Mouse (Mus musculus) ES-Bruce4 (cell line): ENCODE data around the gene Atp1a2. TPM values are rescaled to one million over a fixed set of nuclear protein-coding genes. Genes with fewer than 3 reads are reported as not detected.

ENCODE experiments used
- H3K27ac ChIP-seq: 2 replicates; pipeline ENCODE4 v1.5.1; 2012; ENCODE audit warnings: low read length, inconsistent platforms; ENCODE audit not compliant: insufficient read depth
- H3K27me3 ChIP-seq: 2 replicates; pipeline ENCODE4 v1.6.1; 2012; ENCODE audit warnings: mild to moderate bottlenecking, low read length, inconsistent platforms; ENCODE audit not compliant: control insufficient read depth, poor library complexity, insufficient read depth, severe bottlenecking
- H3K36me3 ChIP-seq: 2 replicates; pipeline ENCODE4 v1.6.1; 2012; ENCODE audit warnings: inconsistent platforms, mild to moderate bottlenecking, low read length, moderate library complexity; ENCODE audit not compliant: control insufficient read depth, poor library complexity, insufficient read depth, severe bottlenecking
- H3K4me1 ChIP-seq: one replicate; pipeline ENCODE4 v1.8.1; 2011; ENCODE audit warnings: low read length; ENCODE audit not compliant: control insufficient read depth, insufficient read depth
- H3K4me3 ChIP-seq: 2 replicates; pipeline ENCODE4 v1.5.1; 2011; ENCODE audit warnings: low read depth, mild to moderate bottlenecking, low read length
- H3K9ac ChIP-seq: 2 replicates; pipeline ENCODE4 v1.6.1; 2012; ENCODE audit warnings: low read depth, mild to moderate bottlenecking, inconsistent platforms; ENCODE audit not compliant: poor library complexity, severe bottlenecking
- H3K9me3 ChIP-seq: replicated peaks from 2 replicates; pipeline ENCODE4 v1.6.1; 2012; ENCODE audit warnings: mild to moderate bottlenecking, low read length, inconsistent platforms; ENCODE audit not compliant: control insufficient read depth, poor library complexity, insufficient read depth, severe bottlenecking
- CTCF ChIP-seq: IDR thresholded peaks from one replicate; pipeline ENCODE4 v1.8.1; 2011; ENCODE audit warnings: low read depth, low read length
- EP300 ChIP-seq: IDR thresholded peaks from 2 replicates; pipeline ENCODE4 v1.6.1; 2011; ENCODE audit warnings: low read depth, low read length; ENCODE audit not compliant: insufficient read depth
- POLR2A ChIP-seq: IDR thresholded peaks from one replicate; pipeline ENCODE4 v1.8.1; 2011; ENCODE audit warnings: low read length; ENCODE audit not compliant: insufficient read depth
- polyA plus RNA-seq: library from polyadenylated mRNA; stranded (reverse); fragments of >200 nt; gene quantifications from 2 replicates; pipeline ENCODE4 v1.2.4, GENCODE M21; 2011; ENCODE audit warnings: low read depth; ENCODE audit not compliant: missing spikeins, insufficient read depth, insufficient read length

Gene Atp1a2
- polyA plus RNA-seq, 1 experiment = 2.1 TPM

GRCm38 (mm10) chr1:172283073-172283472 is 14.8 kb downstream of the Atp1a2 start:
- Histone ChIP-seq H3K9ac (no peak overlapping the region), H3K4me1 (no peaks in the 10 kb centered on the region)
- TF ChIP-seq CTCF (no peak), POLR2A (no peak), EP300 (no peak)

DNA sequence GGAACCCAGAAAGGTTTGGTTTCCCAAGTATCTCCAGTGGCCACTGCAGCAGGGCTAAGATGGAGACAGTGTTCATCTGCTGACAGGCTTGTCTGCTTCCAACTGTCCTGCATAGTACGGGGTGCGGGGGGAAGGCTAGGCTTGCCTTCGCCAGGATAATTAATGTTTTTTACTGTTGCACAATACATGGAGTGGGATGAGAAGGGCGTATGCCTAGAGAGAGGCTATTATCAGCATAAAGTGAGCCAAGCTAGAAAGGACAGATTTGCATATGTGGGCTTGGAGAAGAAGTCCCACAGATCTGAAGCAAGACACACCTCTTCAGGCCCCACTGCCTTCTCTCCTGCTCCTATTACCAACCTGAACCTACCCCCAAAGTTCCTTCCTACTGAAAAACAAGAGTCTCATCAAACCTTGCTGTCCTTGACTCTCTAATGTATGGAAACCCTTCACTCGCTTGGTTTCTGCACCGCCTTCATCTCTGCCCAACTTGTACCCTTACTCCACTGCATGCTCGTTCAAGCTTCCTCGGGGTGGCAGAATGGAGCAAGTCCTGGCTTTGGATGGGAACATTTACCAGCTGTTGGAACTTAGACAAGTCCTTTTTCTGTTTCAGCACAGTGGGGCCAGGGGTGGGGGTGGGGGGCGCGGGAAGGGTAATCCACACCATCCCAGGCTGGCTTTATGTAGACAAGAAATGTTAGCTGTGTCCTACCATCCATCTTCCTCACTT is 16.2 kb downstream of the Atp1a2 start:
- no peaks in the 10 kb centered on the region for H3K36me3 ChIP-seq
- TF ChIP-seq EP300 = no peak
- TF ChIP-seq CTCF = no peak
- TF ChIP-seq POLR2A = no peak

More at GRCm38 (mm10) chr1:172283073-172283472, 14.8 kb downstream of the Atp1a2 start:
- H3K9me3 ChIP-seq = no peaks in the 10 kb centered on the region
- H3K36me3 ChIP-seq = no peaks in the 10 kb centered on the region
- no peaks in the 10 kb centered on the region for H3K27me3 ChIP-seq
- H3K27ac ChIP-seq = no peak overlapping the region
- H3K4me3 ChIP-seq = no peak overlapping the region

GRCm38 (mm10) chr1:172279768-172280509 is 17.9 kb downstream of the Atp1a2 start:
- no peak overlapping the region for H3K9ac ChIP-seq
- H3K36me3 ChIP-seq = no peaks in the 10 kb centered on the region
- no peaks in the 10 kb centered on the region for H3K27me3 ChIP-seq
- no peaks in the 10 kb centered on the region for H3K9me3 ChIP-seq
- H3K4me3 ChIP-seq = no peak overlapping the region
- no peaks in the 10 kb centered on the region for H3K4me1 ChIP-seq
- TF ChIP-seq EP300 (no peak), CTCF (no peak), POLR2A (no peak)
- no peak overlapping the region for H3K27ac ChIP-seq

More for the DNA sequence above, 16.2 kb downstream of the Atp1a2 start:
- no peaks in the 10 kb centered on the region for H3K9me3 ChIP-seq
- H3K27ac ChIP-seq = no peak overlapping the region
- no peaks in the 10 kb centered on the region for H3K4me1 ChIP-seq
- no peaks in the 10 kb centered on the region for H3K27me3 ChIP-seq
- H3K9ac ChIP-seq = no peak overlapping the region
- H3K4me3 ChIP-seq = no peak overlapping the region

GRCm38 (mm10) chr1:172278328-172278727 is 19.5 kb downstream of the Atp1a2 start:
- Histone ChIP-seq H3K9me3 (no peaks in the 10 kb centered on the region), H3K27me3 (no peaks in the 10 kb centered on the region), H3K36me3 (no peaks in the 10 kb centered on the region), H3K27ac (no peak overlapping the region), H3K9ac (no peak overlapping the region), H3K4me1 (no peaks in the 10 kb centered on the region), H3K4me3 (no peak overlapping the region)
- no peak for TF ChIP-seq POLR2A
- no peak for TF ChIP-seq CTCF
- TF ChIP-seq EP300 = no peak

DNA sequence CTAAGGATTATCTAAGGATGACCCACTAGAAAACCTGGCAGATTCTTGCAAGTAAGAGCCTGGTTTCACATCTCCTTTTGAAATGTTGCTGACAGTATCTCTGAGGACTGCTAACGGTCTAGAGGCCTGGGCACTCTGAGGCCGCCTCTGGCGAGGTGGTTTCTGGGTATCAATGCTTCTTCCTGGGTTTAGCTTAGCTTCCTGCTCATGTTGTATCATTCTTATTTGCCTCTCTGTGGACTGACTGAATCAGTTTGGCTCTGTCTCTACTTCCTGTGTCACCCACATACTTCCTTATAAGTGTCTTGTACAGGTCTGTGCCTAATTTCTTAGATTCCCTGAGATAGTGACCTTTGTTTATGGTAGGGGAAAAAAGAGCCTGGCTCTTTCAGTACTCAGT is 20.7 kb downstream of the Atp1a2 start:
- Histone ChIP-seq H3K9me3 (no peaks in the 10 kb centered on the region), H3K9ac (no peak overlapping the region), H3K36me3 (no peaks in the 10 kb centered on the region), H3K27ac (no peak overlapping the region), H3K4me3 (no peak overlapping the region), H3K4me1 (no peaks in the 10 kb centered on the region), H3K27me3 (no peaks in the 10 kb centered on the region)
- TF ChIP-seq EP300 (no peak), POLR2A (no peak), CTCF (no peak)

GRCm38 (mm10) chr1:172274547-172274946 is 23.3 kb downstream of the Atp1a2 start:
- no peak overlapping the region for H3K27ac ChIP-seq

More at GRCm38 (mm10) chr1:172274547-172274946, 23.3 kb downstream of the Atp1a2 start:
- TF ChIP-seq EP300 = no peak
- TF ChIP-seq CTCF = no peak
- TF ChIP-seq POLR2A = no peak
- Histone ChIP-seq H3K27me3 (no peaks in the 10 kb centered on the region), H3K36me3 (no peaks in the 10 kb centered on the region), H3K9me3 (no peaks in the 10 kb centered on the region), H3K4me1 (no peaks in the 10 kb centered on the region), H3K4me3 (no peak overlapping the region), H3K9ac (no peak overlapping the region)
